Mouse (Mus musculus): ENCODE results near the gene Tomm34.
"Not testable (repeated sequence)": the region's sequence is repeated elsewhere in the genome, so short reads cannot be mapped to it uniquely, and the experiment has no call there.

Gene Tomm34

GRCm38 (mm10) chr2:164075088-164075487, 4.1 kb upstream of the Tomm34 start:
- DNase-seq = no peak

- DNase-seq = peak; percentile 97 to 98
Measured at GRCm38 (mm10) chr2:164073918-164074578, 3.1 kb upstream of the Tomm34 start.

DNA sequence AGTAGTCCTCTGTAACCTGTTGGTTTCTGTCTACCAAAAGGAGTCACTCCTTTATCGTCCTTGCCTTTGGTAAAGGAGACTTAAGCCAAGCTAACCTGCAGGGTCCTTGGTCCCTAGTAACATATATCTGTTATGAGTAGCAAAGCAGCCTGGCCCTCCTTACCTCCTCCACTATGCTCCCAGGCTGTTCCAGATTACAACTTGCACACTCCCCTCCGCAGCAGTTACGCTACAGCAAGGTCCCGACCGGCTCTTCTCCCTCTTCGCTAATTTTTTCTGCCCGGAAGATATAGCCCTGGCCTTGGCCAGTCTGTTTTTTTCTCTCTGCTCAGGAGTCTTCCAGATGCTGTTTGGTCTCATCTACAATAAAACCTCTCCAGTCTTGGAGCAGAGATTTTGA, 2.2 kb upstream of the Tomm34 start:
- DNase-seq = no peak

GRCm38 (mm10) chr2:164072109-164072508, 1.1 kb upstream of the Tomm34 start:
- DNase-seq = no peak

GRCm38 (mm10) chr2:164071437-164071820, 460 bp upstream of the Tomm34 start:
- not testable (repeated sequence) for DNase-seq

GRCm38 (mm10) chr2:164070142-164070764, 716 bp downstream of the Tomm34 start, which contains the start of gene Stk4:
Gene Stk4, plus strand, starts transcription at chr2:164070322.
- no peak for DNase-seq

- no peak for DNase-seq
Measured at GRCm38 (mm10) chr2:164059634-164060235, 11.2 kb downstream of the Tomm34 start.

DNA sequence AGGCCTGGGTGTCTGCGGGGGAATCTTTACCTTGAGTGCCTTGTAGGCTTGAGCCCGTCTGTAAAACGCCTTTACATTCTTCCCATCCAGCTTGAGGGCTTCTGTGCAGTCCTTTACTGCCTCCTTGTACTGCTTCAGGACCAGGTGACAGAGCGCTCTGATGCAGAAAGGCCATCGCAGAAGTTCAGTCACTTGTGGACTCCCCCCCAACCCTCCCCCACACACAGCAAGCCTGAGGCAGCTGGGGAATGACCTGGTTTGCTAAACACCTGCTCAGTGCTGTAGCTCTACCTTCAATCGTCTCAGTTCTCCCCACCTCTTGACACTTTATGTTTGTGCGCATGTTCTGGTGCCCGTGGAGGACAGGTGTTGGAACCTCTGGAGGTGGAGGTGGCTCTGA, 16.3 kb downstream of the Tomm34 start:
- DNase-seq = no peak

DNA sequence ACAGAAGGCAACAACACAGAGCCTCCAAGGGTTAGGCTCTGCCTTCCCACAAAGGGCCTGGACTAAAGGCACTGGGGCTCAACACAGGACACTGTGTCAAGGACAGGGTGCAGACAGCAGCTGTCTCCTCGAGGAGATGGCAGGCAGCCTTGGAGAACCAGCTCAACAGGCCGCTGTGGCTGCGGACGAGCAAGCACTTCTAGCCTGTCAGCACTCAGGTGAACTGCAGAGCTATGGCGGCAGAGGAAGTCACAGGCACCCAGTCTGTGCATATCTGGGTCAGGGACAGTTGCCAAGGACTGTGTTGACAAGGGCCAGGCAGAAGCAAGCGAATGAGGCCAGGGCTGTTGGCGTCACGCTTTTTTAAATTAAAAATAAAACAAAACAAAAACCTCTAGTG, 17.2 kb downstream of the Tomm34 start:
- peak; percentile 79 to 83 for DNase-seq

GRCm38 (mm10) chr2:164047197-164047690, 23.7 kb downstream of the Tomm34 start:
- DNase-seq = peak; percentile 66 to 73

GRCm38 (mm10) chr2:164041523-164041922, 29.4 kb downstream of the Tomm34 start:
- no peak for DNase-seq

DNA sequence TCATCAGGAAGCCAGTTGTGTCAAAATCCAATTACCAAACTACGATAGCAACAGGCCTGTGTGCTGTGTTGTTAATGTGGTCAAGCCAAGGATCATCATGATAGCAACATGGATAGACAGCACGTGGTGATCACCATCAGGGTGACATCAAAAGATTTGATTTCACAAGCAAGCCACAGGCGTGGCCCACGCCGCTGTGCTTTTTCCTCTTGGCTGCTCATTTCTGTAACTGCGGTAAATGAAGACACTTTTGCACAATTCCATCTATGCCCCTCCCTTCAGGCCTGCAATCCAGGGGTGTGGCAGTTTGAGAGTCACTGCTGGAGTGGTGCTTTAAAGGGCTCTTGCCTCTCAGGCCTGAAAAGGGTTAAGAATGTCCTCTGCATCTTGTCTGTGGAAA, 30.0 kb downstream of the Tomm34 start:
- DNase-seq = no peak

- no peak for DNase-seq
Measured at GRCm38 (mm10) chr2:164038407-164039028, 32.5 kb downstream of the Tomm34 start.

- DNase-seq = no peak
Measured at GRCm38 (mm10) chr2:164036520-164037019, 34.4 kb downstream of the Tomm34 start.

DNA sequence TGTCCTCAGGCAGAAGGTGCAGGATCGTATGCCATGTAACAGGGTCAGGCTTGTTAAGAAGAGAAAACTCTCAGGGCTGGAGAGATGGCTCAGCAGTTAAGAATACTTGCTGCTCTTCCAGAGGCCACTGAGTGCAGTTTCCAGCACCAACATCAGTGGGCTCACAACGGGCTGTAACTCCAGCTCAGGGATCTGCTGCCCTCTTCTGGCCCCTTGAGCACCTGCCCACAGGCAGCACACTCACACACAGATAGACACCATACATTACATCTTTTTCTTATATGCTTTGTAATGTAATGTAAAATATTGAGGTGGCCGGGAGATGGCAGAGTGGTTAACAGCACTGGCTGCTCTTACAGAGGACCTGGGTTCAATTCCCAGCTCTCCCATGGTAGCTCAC, 38.0 kb downstream of the Tomm34 start:
- no peak for DNase-seq

DNA sequence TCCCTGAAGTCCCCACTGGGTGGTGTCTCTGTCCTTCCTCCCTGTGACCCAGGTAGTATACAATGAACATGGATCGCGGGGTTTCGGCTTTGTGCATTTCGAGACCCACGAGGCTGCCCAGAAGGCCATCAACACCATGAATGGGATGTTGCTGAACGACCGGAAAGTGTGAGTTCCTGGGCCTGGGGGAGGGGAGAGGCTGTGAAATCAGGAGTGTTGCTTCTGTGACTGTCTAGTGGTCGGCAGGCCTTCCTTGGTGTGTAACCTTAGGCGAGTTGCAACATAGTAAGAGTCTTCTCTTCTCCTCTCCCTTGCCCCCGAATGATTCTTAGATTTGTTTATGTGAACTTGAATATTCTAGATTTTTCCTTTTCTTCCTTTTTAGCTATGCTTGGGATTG, 39.8 kb downstream of the Tomm34 start:
- DNase-seq = no peak

GRCm38 (mm10) chr2:164025150-164025549, 45.8 kb downstream of the Tomm34 start, which contains the start of gene Pabpc1l:
Gene Pabpc1l, plus strand, starts transcription at chr2:164025450.
- no peak for DNase-seq

DNA sequence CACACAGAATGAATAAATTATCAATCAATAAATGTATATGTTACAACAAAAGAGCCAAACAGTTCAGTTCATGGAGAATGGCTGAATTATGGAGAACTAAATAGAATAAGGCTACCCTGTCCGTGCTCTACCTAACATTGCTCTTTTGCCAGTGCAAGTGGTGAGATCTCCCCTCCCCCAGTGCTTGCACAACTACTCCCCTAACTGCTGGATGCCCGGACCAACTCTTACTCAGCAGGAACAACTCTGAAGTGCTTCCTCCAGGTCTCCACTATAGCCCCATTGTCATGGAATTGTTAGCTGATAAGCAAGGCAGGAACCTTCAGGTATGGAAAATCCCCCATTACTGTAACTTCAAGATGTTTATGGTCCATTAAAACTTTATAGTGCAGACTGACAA, 48.9 kb downstream of the Tomm34 start:
- no peak for DNase-seq

DNA sequence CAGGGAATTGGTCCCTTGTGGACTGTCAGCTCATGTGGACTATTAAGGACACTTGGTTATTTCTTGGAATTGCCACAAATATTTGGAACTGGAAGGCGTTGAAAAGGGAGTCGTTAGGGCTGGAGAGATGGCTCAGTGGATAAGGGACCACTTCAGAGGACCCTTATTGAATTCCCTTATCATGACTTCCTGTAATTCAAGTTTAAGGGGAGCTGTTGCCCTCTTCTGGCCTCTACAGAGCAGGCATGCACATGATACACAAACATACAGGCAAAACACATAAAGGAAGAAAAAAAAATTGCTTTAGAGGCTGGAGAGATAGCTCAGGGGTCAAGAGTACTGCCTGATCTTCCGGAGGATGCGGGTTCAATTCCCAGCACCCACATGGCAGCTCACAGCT, 51.0 kb downstream of the Tomm34 start:
- no peak for DNase-seq

DNA sequence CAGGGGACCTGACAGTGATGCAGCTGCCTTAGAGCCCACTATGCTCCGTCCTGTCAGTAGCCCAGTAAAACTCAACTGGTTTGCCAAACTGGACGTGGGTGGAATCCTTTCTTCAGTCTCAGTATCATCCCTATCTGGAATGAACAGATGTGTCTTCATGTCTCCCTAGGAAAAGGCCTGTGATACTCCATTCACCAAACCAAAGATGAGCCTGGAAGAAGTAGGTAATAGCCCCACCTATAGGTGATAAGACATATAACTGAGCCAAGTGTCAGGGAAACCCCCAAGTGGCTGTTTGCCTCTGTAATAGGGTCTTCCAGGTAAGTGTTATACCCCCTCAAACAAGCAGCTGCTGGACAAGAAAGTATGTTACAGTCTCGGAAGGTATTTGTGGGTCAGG, 52.1 kb downstream of the Tomm34 start:
- DNase-seq = no peak

DNA sequence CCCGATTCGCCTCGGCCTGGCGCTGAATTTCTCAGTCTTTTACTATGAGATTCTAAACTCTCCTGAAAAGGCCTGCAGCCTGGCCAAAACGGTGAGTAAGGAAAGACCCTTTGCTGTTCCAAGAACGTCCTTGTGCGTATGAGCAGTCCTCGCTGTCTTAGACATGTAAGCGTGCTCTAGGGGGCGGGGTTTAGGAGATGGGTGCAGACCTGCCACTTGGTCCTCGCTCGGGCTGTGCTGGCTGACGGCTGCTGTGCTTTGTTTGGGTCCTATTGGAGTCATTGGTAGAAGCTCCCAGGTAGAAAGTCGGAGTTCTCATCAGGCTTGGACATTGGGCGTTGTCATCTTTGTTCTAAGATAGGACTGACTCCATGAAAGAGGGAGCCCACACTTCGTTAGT, 55.7 kb downstream of the Tomm34 start:
- DNase-seq = no peak

DNA sequence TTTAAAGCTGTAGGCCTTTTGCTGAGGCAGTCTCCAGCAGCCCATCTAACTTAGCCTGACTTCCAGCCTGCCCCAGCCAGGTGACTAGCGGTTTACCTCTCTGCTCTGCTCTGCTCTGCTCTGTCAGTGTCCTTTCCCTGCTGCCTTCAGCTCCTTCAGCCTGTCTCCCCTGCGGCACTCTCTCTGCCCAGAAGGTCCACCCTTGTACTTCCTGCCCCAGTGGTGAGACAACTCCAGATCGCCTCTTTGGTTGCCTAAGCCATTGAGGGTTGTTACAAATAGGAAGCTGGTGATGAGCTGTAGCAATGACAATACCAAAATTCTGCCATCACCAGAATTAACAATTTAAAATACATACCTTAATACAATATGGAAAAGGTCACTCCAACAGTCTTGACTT, 60.0 kb downstream of the Tomm34 start:
- DNase-seq = no peak

DNA sequence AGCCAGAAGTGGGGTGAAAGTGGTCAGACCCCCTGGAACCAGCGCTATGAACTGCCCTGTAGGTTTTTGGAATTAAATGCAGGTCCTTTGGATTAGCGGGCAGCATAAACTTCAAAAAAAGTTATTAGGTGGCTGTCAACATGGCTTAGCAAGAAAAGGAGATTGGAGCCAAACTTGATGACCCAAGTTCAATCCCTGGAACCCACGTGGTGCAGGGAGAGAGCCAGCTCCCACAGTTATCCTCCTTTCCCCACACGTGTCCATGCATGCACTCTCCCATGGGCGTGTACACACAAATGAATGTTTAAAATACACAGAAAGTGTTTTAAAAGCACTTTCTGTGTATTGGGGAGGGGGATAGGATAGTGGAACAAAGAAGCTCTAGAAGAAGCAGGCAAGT, 60.5 kb downstream of the Tomm34 start:
- no peak for DNase-seq
